Mouse (Mus musculus): ENCODE measurements around the gene Vopp1. TPM values are rescaled to one million over a fixed set of nuclear protein-coding genes. Genes with fewer than 3 reads are reported as not detected.

Vopp1 gene
- polyA plus RNA-seq, 1 experiment, result 12.5 TPM

DNA sequence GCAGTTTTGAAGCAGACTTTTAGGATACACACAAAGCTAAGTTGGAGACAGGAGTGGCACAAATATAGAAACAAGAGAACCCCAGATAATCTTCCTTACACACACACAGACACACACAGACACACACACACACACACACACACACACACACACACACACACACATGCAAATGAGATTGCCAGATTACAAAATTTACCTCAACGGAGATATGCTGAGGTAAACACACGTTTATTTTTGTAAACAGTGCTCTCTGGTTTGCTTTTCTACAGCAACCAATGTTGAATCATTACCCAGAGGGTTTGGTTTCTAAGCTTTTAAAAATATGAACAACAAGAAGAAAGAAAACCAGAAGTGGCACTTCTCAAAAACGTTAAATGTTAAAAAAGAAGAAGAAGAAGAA lies 1.5 kb downstream of the Vopp1 start:
- no peaks in the 10 kb centered on the region for H3K4me1 ChIP-seq (ENCODE audit: control insufficient read depth, insufficient read depth, insufficient read length, low read length)
- H3K4me3 ChIP-seq (ENCODE audit: low read depth, low read length), result no peak overlapping the region
- H3K36me3 ChIP-seq (ENCODE audit: control insufficient read depth, insufficient read depth, low read length), result no peaks in the 10 kb centered on the region
- no peak overlapping the region for H3K27ac ChIP-seq (ENCODE audit: insufficient read depth, low read depth, low read length)
- WGBS, result 8% methylated on average over 3 of the region's 3 CpGs
- no peaks in the 10 kb centered on the region for H3K27me3 ChIP-seq (ENCODE audit: control insufficient read depth, insufficient read depth, low read length)
- no peak for TF ChIP-seq POLR2A (IDR thresholded peaks at IDR 0.05; ENCODE audit: low read depth, low read length)
- no peak for TF ChIP-seq CTCF (IDR thresholded peaks at IDR 0.05; ENCODE audit: extremely low read depth, insufficient read length, insufficient replicate concordance, low read depth, low read length)

DNA sequence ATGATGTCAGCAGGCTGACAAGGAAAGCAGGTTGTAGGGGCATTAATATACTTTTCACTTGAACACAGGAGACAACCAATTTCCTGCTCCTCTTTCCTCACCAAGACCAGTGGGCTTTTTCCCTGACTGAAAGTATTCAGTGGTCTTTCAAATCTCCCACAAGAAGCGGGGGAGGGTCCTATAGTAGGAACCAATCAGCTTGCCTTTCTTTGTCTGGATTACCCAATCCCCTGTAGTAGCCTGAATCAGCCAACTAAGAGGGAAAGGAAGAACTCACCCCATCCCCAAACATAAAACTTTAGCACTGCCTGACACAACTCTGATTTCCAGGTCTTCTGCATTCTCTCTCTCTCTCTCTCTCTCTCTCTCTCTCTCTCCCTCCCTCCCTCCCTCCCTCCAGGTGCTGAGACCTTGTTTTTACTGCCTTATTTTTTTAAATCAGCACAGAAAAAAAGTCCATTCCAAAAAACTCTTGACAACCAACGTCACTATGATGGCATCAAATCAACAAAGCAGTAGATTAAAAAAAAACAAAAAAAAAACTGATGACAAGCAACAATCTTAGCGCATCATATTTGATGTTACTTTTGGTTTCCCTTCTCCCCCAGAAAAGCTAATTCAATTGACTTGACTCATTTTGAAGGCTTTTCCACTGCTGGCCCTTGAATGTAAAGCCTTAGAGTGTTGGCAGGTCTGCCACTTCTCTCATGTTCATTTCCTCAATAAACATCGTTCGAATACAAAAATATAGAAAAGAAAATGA lies 2.1 kb downstream of the Vopp1 start:
- WGBS, result 61% methylated on average over 5 of the region's 5 CpGs
- H3K4me3 ChIP-seq (ENCODE audit: low read depth, low read length), result no peak overlapping the region
- TF ChIP-seq POLR2A (IDR thresholded peaks at IDR 0.05; ENCODE audit: low read depth, low read length) (no peak), CTCF (IDR thresholded peaks at IDR 0.05; ENCODE audit: extremely low read depth, insufficient read length, insufficient replicate concordance, low read depth, low read length) (no peak)

DNA sequence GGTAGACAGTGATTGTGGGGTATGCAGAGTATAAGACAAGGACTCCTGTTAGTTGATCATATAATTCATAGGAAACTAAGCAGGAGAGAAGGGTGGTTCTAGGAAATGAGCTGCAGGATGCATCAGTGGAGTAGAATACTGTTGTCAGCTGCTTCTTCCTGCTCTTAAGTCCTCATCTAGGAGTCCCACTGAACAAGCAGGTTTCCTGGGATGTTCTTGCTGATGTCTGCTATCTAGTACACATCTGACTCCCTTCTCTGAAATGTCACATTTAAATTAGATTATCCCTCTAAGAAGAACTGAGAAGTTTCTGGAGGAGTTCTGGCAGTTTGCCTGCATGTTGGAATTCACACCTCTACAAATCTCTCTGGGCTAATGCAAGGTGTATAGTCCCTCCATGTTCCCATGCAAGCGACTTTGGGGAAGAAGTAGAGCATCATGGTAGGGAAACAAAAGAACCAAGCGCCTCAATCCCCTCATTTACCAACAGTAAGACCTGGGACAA lies 10.5 kb downstream of the Vopp1 start:
- no peak overlapping the region for H3K4me3 ChIP-seq (ENCODE audit: low read depth, low read length)
- no peaks in the 10 kb centered on the region for H3K36me3 ChIP-seq (ENCODE audit: control insufficient read depth, insufficient read depth, low read length)
- no peak overlapping the region for H3K27ac ChIP-seq (ENCODE audit: insufficient read depth, low read depth, low read length)
- 91% methylated on average over 2 of the region's 2 CpGs for WGBS
- H3K27me3 ChIP-seq (ENCODE audit: control insufficient read depth, insufficient read depth, low read length), result no peaks in the 10 kb centered on the region
- no peak for TF ChIP-seq POLR2A (IDR thresholded peaks at IDR 0.05; ENCODE audit: low read depth, low read length)
- TF ChIP-seq CTCF (IDR thresholded peaks at IDR 0.05; ENCODE audit: extremely low read depth, insufficient read length, insufficient replicate concordance, low read depth, low read length), result no peak
- H3K4me1 ChIP-seq (ENCODE audit: control insufficient read depth, insufficient read depth, insufficient read length, low read length), result peaks cover 5% of the 10 kb centered on the region; the same call in 1 of the 2 replicates

More for the DNA sequence above, 2.1 kb downstream of the Vopp1 start:
- no peak overlapping the region for H3K27ac ChIP-seq (ENCODE audit: insufficient read depth, low read depth, low read length)
- H3K36me3 ChIP-seq (ENCODE audit: control insufficient read depth, insufficient read depth, low read length), result no peaks in the 10 kb centered on the region
- no peaks in the 10 kb centered on the region for H3K27me3 ChIP-seq (ENCODE audit: control insufficient read depth, insufficient read depth, low read length)
- H3K4me1 ChIP-seq (ENCODE audit: control insufficient read depth, insufficient read depth, insufficient read length, low read length), result no peaks in the 10 kb centered on the region

DNA sequence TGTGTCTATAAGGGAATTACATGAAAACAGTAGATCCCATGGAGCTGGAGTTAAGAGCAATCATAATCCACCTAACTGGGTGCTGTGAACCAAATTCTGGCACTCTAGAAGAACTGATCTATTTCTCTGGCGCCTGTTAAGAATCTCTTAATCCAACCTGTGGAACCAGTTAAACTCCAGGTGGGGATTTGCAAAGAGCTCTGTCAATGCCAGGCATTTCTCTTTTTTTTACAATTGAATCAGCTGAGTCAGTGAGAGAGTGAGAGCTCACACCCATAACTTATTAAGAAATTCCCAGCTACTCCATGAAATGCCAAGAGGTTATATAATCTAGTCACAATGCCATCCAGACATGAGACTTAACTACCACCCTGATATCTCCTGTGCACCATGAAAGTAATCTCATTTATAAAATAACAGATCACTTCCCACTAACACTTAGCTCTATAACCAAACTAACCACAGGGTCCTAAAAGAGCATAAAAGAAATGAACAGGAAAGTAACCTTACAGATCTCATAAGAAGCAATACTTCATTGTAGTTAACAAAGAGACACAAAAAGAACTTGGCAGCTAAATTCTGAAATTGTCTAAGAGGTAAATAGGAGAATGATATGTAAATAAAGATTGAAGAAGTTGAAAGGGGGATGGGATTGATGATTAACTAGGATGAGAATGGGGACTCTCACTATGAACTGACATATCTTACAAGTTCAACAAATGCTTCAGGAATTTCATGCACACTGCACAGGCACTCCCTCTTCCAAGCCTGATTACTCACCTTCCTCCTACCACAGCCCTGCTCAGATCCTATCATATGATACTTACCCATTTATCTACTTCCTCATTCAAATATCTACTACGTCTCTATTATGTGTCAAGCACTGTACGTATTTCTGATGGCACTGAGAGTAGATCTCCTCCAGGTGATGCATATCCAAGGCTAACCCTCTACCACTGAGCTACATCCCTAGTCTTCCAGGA lies 12.9 kb downstream of the Vopp1 start:
- Histone ChIP-seq H3K4me1 (ENCODE audit: control insufficient read depth, insufficient read depth, insufficient read length, low read length) (peaks cover 5% of the 10 kb centered on the region; the same call in 1 of the 2 replicates), H3K36me3 (ENCODE audit: control insufficient read depth, insufficient read depth, low read length) (peaks cover 2% of the 10 kb centered on the region; the same call in 1 of the 2 replicates), H3K4me3 (ENCODE audit: low read depth, low read length) (no peak overlapping the region), H3K27ac (ENCODE audit: insufficient read depth, low read depth, low read length) (no peak overlapping the region; the same call in 1 of the 2 replicates), H3K27me3 (ENCODE audit: control insufficient read depth, insufficient read depth, low read length) (no peaks in the 10 kb centered on the region)
- WGBS, result 30% methylated on average over 3 of the region's 3 CpGs
- TF ChIP-seq CTCF (IDR thresholded peaks at IDR 0.05; ENCODE audit: extremely low read depth, insufficient read length, insufficient replicate concordance, low read depth, low read length) (no peak), POLR2A (IDR thresholded peaks at IDR 0.05; ENCODE audit: low read depth, low read length) (no peak)

DNA sequence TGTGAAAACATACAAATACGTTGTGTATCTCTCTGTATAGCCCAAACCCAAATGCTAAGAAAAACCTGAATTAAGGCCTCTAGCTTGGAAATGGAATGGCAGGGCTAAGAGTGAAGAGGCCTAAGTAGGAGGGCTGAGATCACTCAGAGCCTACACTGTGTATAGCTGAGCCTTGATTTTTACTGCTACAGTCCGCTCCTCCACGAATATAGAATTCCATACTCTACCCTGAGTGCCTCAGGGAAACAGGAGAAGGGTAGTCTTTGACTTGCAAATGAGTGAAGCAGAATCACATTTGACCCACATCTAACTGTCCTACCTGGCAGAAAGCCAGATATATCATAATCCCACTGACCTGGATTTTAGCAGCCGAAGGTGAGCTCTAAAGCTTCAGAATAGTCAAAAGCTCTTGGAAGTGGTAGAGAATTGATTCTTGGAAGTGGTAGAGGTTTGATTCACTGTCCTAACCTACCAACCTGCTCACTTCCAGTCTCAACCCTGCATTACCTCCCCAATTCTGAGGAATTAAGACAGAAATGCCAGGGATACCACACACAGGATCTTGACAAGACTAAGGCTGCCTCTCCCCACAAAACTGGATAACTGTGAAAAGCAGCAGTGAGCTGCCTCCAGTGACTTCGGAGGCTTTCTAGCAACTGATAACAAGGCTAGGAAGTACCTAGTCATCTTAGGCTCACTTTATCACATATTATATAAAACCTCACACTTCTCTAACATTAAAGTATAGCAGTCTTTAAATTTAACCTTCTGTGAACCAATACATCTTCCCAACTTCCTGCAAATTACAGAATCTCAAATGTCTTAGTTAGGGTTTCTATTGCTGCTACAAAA lies 19.5 kb downstream of the Vopp1 start:
- H3K4me1 ChIP-seq (ENCODE audit: control insufficient read depth, insufficient read depth, insufficient read length, low read length), result no peaks in the 10 kb centered on the region
- H3K27ac ChIP-seq (ENCODE audit: insufficient read depth, low read depth, low read length), result no peak overlapping the region
- 95% methylated on average over 5 of the region's 5 CpGs for whole genome bisulfite sequencing
- no peaks in the 10 kb centered on the region for H3K27me3 ChIP-seq (ENCODE audit: control insufficient read depth, insufficient read depth, low read length)
- H3K4me3 ChIP-seq (ENCODE audit: low read depth, low read length), result no peak overlapping the region
- TF ChIP-seq POLR2A (IDR thresholded peaks at IDR 0.05; ENCODE audit: low read depth, low read length) (no peak), CTCF (IDR thresholded peaks at IDR 0.05; ENCODE audit: extremely low read depth, insufficient read length, insufficient replicate concordance, low read depth, low read length) (no peak)
- peaks cover 5% of the 10 kb centered on the region; the same call in 1 of the 2 replicates for H3K36me3 ChIP-seq (ENCODE audit: control insufficient read depth, insufficient read depth, low read length)

DNA sequence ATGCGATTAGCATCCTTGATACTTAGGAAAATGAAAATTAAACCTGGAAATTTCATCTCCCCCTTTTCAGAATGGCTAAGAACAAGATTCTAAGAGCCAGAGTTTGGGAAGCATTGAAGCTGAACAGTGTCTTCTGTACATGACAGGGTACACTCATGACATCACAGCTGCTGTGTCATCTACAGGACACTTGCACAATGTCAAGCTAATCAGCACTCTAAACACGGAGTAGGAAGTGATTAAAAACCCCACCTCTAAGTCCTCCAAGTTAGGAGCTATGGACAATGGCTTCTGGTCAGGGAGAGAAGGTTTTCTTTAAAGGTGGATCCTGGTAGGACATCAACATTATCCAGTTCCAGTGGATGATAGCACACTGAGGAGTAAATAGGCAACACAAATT lies 21.8 kb downstream of the Vopp1 start:
- Histone ChIP-seq H3K27ac (ENCODE audit: insufficient read depth, low read depth, low read length) (no peak overlapping the region), H3K36me3 (ENCODE audit: control insufficient read depth, insufficient read depth, low read length) (peaks cover 4% of the 10 kb centered on the region; the same call in 1 of the 2 replicates), H3K27me3 (ENCODE audit: control insufficient read depth, insufficient read depth, low read length) (no peaks in the 10 kb centered on the region), H3K4me1 (ENCODE audit: control insufficient read depth, insufficient read depth, insufficient read length, low read length) (no peaks in the 10 kb centered on the region), H3K4me3 (ENCODE audit: low read depth, low read length) (no peak overlapping the region)
- 57% methylated on average over 2 of the region's 2 CpGs for WGBS
- TF ChIP-seq POLR2A (IDR thresholded peaks at IDR 0.05; ENCODE audit: low read depth, low read length) (no peak), CTCF (IDR thresholded peaks at IDR 0.05; ENCODE audit: extremely low read depth, insufficient read length, insufficient replicate concordance, low read depth, low read length) (no peak)
